Mouse (Mus musculus): ENCODE data around the gene Jarid2. TPM values are rescaled to one million over a fixed set of nuclear protein-coding genes. Genes with fewer than 3 reads are reported as not detected.

The Jarid2 gene
- total RNA-seq, 1 experiment = 190 TPM

GRCm38 (mm10) chr13:44772816-44773215 lies 43.5 kb downstream of the Jarid2 start:
- H3K9ac ChIP-seq (ENCODE audit: insufficient read depth, low read depth, low read length, poor library complexity, severe bottlenecking) = no peak overlapping the region
- no peak overlapping the region for H3K4me3 ChIP-seq (ENCODE audit: insufficient read depth in 1 of 2, low read depth in 1 of 2, low read length in 2 of 2, poor library complexity in 1 of 2, severe bottlenecking in 1 of 2)
- peaks cover 6 to 7% of the 10 kb centered on the region in 2 experiments; a peak in 3 of 4 replicates for H3K4me1 ChIP-seq (ENCODE audit: control insufficient read depth in 2 of 2, insufficient read depth in 2 of 2, low read length in 2 of 2, poor library complexity in 1 of 2)
- in situ Hi-C loops (cut with MboI; ENCODE audit: low sequenced_read_pairs in 2 of 2, unreplicated experiment in 2 of 2) = no loop called here
- no peak for DNase-seq (ENCODE audit: low read depth, low spot score)
- H3K9me3 ChIP-seq (ENCODE audit: control insufficient read depth, insufficient read depth, low read depth, low read length) = no peaks in the 10 kb centered on the region
- TF ChIP-seq ZC3H11A (IDR thresholded peaks at IDR 0.05; ENCODE audit: borderline replicate concordance, low read depth, low read length) (no peak), ZNF384 (IDR thresholded peaks at IDR 0.05; ENCODE audit: low read depth, low read length) (no peak), HCFC1 (IDR thresholded peaks at IDR 0.05; ENCODE audit: borderline replicate concordance, insufficient read depth, low read length) (no peak), MAFK (IDR thresholded peaks at IDR 0.05; ENCODE audit: insufficient read depth, low read depth, low read length) (no peak), CHD2 (IDR thresholded peaks at IDR 0.05; ENCODE audit: low read depth, low read length) (no peak)
- H3K36me3 ChIP-seq (ENCODE audit: control insufficient read depth, insufficient read depth, low read length, poor library complexity, severe bottlenecking) = peaks cover 3% of the 10 kb centered on the region
- H3K27ac ChIP-seq (ENCODE audit: insufficient read depth, low read depth, low read length, poor library complexity, severe bottlenecking) = no peak overlapping the region

- Histone ChIP-seq H3K4me3 (ENCODE audit: insufficient read depth in 1 of 2, low read depth in 1 of 2, low read length in 2 of 2, poor library complexity in 1 of 2, severe bottlenecking in 1 of 2) (no peak overlapping the region), H3K27ac (ENCODE audit: insufficient read depth, low read depth, low read length, poor library complexity, severe bottlenecking) (no peak overlapping the region), H3K36me3 (ENCODE audit: control insufficient read depth, insufficient read depth, low read length, poor library complexity, severe bottlenecking) (peaks cover 3% of the 10 kb centered on the region), H3K4me1 (ENCODE audit: control insufficient read depth in 2 of 2, insufficient read depth in 2 of 2, low read length in 2 of 2, poor library complexity in 1 of 2) (peaks cover 4 to 6% of the 10 kb centered on the region in 2 experiments; a peak in 3 of 4 replicates), H3K9ac (ENCODE audit: insufficient read depth, low read depth, low read length, poor library complexity, severe bottlenecking) (no peak overlapping the region), H3K9me3 (ENCODE audit: control insufficient read depth, insufficient read depth, low read depth, low read length) (no peaks in the 10 kb centered on the region)
- DNase-seq (ENCODE audit: low read depth, low spot score) = no peak
- in situ Hi-C loops (cut with MboI; ENCODE audit: low sequenced_read_pairs in 2 of 2, unreplicated experiment in 2 of 2) = no loop called here
- TF ChIP-seq ZC3H11A (IDR thresholded peaks at IDR 0.05; ENCODE audit: borderline replicate concordance, low read depth, low read length) (no peak), ZNF384 (IDR thresholded peaks at IDR 0.05; ENCODE audit: low read depth, low read length) (no peak), HCFC1 (IDR thresholded peaks at IDR 0.05; ENCODE audit: borderline replicate concordance, insufficient read depth, low read length) (no peak), CHD2 (IDR thresholded peaks at IDR 0.05; ENCODE audit: low read depth, low read length) (no peak), MAFK (IDR thresholded peaks at IDR 0.05; ENCODE audit: insufficient read depth, low read depth, low read length) (no peak)
Measured at GRCm38 (mm10) chr13:44774351-44774750, 45.1 kb downstream of the Jarid2 start.

GRCm38 (mm10) chr13:44775396-44775795 lies 46.1 kb downstream of the Jarid2 start:
- no peak for DNase-seq (ENCODE audit: low read depth, low spot score)
- H3K4me1 ChIP-seq (ENCODE audit: control insufficient read depth in 2 of 2, insufficient read depth in 2 of 2, low read length in 2 of 2, poor library complexity in 1 of 2) = peaks cover 4% of the 10 kb centered on the region in 2 experiments; a peak in 3 of 4 replicates
- no peak overlapping the region for H3K9ac ChIP-seq (ENCODE audit: insufficient read depth, low read depth, low read length, poor library complexity, severe bottlenecking)
- in situ Hi-C loops (cut with MboI; ENCODE audit: low sequenced_read_pairs in 2 of 2, unreplicated experiment in 2 of 2) = no loop called here
- no peaks in the 10 kb centered on the region for H3K9me3 ChIP-seq (ENCODE audit: control insufficient read depth, insufficient read depth, low read depth, low read length)
- TF ChIP-seq ZC3H11A (IDR thresholded peaks at IDR 0.05; ENCODE audit: borderline replicate concordance, low read depth, low read length) = no peak
- TF ChIP-seq CHD2 (IDR thresholded peaks at IDR 0.05; ENCODE audit: low read depth, low read length) = no peak
- TF ChIP-seq MAFK (IDR thresholded peaks at IDR 0.05; ENCODE audit: insufficient read depth, low read depth, low read length) = no peak
- TF ChIP-seq HCFC1 (IDR thresholded peaks at IDR 0.05; ENCODE audit: borderline replicate concordance, insufficient read depth, low read length) = no peak
- no peak for TF ChIP-seq ZNF384 (IDR thresholded peaks at IDR 0.05; ENCODE audit: low read depth, low read length)
- H3K27ac ChIP-seq (ENCODE audit: insufficient read depth, low read depth, low read length, poor library complexity, severe bottlenecking) = no peak overlapping the region
- H3K36me3 ChIP-seq (ENCODE audit: control insufficient read depth, insufficient read depth, low read length, poor library complexity, severe bottlenecking) = peaks cover 3% of the 10 kb centered on the region
- H3K4me3 ChIP-seq (ENCODE audit: insufficient read depth in 1 of 2, low read depth in 1 of 2, low read length in 2 of 2, poor library complexity in 1 of 2, severe bottlenecking in 1 of 2) = no peak overlapping the region

- peaks cover 4% of the 10 kb centered on the region for H3K36me3 ChIP-seq (ENCODE audit: control insufficient read depth, insufficient read depth, low read length, poor library complexity, severe bottlenecking)
- no peak for DNase-seq (ENCODE audit: low read depth, low spot score)
- H3K9me3 ChIP-seq (ENCODE audit: control insufficient read depth, insufficient read depth, low read depth, low read length) = no peaks in the 10 kb centered on the region
- in situ Hi-C loops (cut with MboI; ENCODE audit: low sequenced_read_pairs in 2 of 2, unreplicated experiment in 2 of 2) = no loop called here
- H3K9ac ChIP-seq (ENCODE audit: insufficient read depth, low read depth, low read length, poor library complexity, severe bottlenecking) = no peak overlapping the region
- H3K4me1 ChIP-seq (ENCODE audit: control insufficient read depth in 2 of 2, insufficient read depth in 2 of 2, low read length in 2 of 2, poor library complexity in 1 of 2) = peaks cover 3 to 8% of the 10 kb centered on the region in 2 experiments
- no peak for TF ChIP-seq CHD2 (IDR thresholded peaks at IDR 0.05; ENCODE audit: low read depth, low read length)
- no peak for TF ChIP-seq MAFK (IDR thresholded peaks at IDR 0.05; ENCODE audit: insufficient read depth, low read depth, low read length)
- no peak for TF ChIP-seq ZNF384 (IDR thresholded peaks at IDR 0.05; ENCODE audit: low read depth, low read length)
- no peak for TF ChIP-seq HCFC1 (IDR thresholded peaks at IDR 0.05; ENCODE audit: borderline replicate concordance, insufficient read depth, low read length)
- TF ChIP-seq ZC3H11A (IDR thresholded peaks at IDR 0.05; ENCODE audit: borderline replicate concordance, low read depth, low read length) = no peak
- no peak overlapping the region for H3K27ac ChIP-seq (ENCODE audit: insufficient read depth, low read depth, low read length, poor library complexity, severe bottlenecking)
- H3K4me3 ChIP-seq (ENCODE audit: insufficient read depth in 1 of 2, low read depth in 1 of 2, low read length in 2 of 2, poor library complexity in 1 of 2, severe bottlenecking in 1 of 2) = no peak overlapping the region
Measured at GRCm38 (mm10) chr13:44780506-44780905, 51.2 kb downstream of the Jarid2 start.

GRCm38 (mm10) chr13:44781126-44781525 lies 51.9 kb downstream of the Jarid2 start:
- DNase-seq (ENCODE audit: low read depth, low spot score) = no peak
- Histone ChIP-seq H3K27ac (ENCODE audit: insufficient read depth, low read depth, low read length, poor library complexity, severe bottlenecking) (no peak overlapping the region), H3K4me3 (ENCODE audit: insufficient read depth in 1 of 2, low read depth in 1 of 2, low read length in 2 of 2, poor library complexity in 1 of 2, severe bottlenecking in 1 of 2) (no peak overlapping the region), H3K4me1 (ENCODE audit: control insufficient read depth in 2 of 2, insufficient read depth in 2 of 2, low read length in 2 of 2, poor library complexity in 1 of 2) (peaks cover 4 to 6% of the 10 kb centered on the region in 2 experiments; a peak in 3 of 4 replicates), H3K36me3 (ENCODE audit: control insufficient read depth, insufficient read depth, low read length, poor library complexity, severe bottlenecking) (peaks cover 4% of the 10 kb centered on the region), H3K9me3 (ENCODE audit: control insufficient read depth, insufficient read depth, low read depth, low read length) (no peaks in the 10 kb centered on the region), H3K9ac (ENCODE audit: insufficient read depth, low read depth, low read length, poor library complexity, severe bottlenecking) (no peak overlapping the region)
- TF ChIP-seq ZNF384 (IDR thresholded peaks at IDR 0.05; ENCODE audit: low read depth, low read length) (no peak), HCFC1 (IDR thresholded peaks at IDR 0.05; ENCODE audit: borderline replicate concordance, insufficient read depth, low read length) (no peak), ZC3H11A (IDR thresholded peaks at IDR 0.05; ENCODE audit: borderline replicate concordance, low read depth, low read length) (no peak), CHD2 (IDR thresholded peaks at IDR 0.05; ENCODE audit: low read depth, low read length) (no peak), MAFK (IDR thresholded peaks at IDR 0.05; ENCODE audit: insufficient read depth, low read depth, low read length) (no peak)
- in situ Hi-C loops (cut with MboI; ENCODE audit: low sequenced_read_pairs in 2 of 2, unreplicated experiment in 2 of 2) = no loop called here

Data from ES-E14 (cell line).